Mouse (Mus musculus): ENCODE measurements around the gene Lingo3.

DNA sequence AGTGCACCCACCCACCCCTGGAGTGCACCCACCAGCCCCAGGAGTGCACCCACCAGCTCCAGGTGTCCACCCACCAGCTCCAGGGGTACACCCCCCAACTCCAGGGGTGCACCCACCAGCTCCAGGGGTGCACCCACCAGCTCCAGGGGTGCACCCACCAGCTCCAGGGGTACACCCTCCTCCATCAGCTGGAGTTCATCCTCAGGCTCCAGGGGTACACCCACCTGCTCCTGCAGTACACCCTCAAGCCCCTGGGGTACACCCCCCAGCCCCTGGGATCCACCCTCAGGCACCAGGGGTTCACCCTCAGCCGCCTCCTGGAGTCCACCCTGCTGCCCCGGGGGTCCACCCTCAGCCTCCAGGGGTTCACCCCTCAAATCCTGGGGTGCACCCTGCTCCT is 39.5 kb downstream of the Lingo3 start:
- no peak for TF ChIP-seq CTCF (IDR thresholded peaks at IDR 0.05; ENCODE audit: insufficient read depth, low read length)
- no peak for TF ChIP-seq POLR2A (IDR thresholded peaks at IDR 0.05; ENCODE audit: borderline replicate concordance, extremely low read depth, low read depth, low read length)
